Mouse (Mus musculus) small intestine, adult 2 months (tissue): Measurements from ENCODE around the gene Rad51b. TPM values are rescaled to one million over a fixed set of nuclear protein-coding genes. Genes with fewer than 3 reads are reported as not detected.

Experiments
- H3K27ac ChIP-seq: fragments of 200-500 bp; 2 replicates; pipeline ENCODE4 v1.5.1; 2012; ENCODE audit warnings: low read depth, low read length, control low read depth, inconsistent platforms; ENCODE audit not compliant: insufficient read depth
- H3K27me3 ChIP-seq: fragments of 200-500 bp; 2 replicates; pipeline ENCODE4 v1.6.1; 2012; ENCODE audit warnings: mild to moderate bottlenecking, moderate library complexity, low read length, inconsistent platforms; ENCODE audit not compliant: control insufficient read depth, insufficient read depth
- H3K36me3 ChIP-seq: fragments of 200-500 bp; 2 replicates; pipeline ENCODE4 v1.6.1; 2012; ENCODE audit warnings: mild to moderate bottlenecking, low read length, control low read depth, inconsistent platforms; ENCODE audit not compliant: control insufficient read depth, insufficient read depth
- H3K4me1 ChIP-seq: fragments of 200-500 bp; 2 replicates; pipeline ENCODE4 v1.6.1; 2012; ENCODE audit warnings: low read length, inconsistent platforms, mixed read lengths; ENCODE audit not compliant: control insufficient read depth, insufficient read depth, insufficient read length
- H3K4me3 ChIP-seq: fragments of 200-500 bp; 2 replicates; pipeline ENCODE4 v1.5.1; 2012; ENCODE audit warnings: low read depth, mild to moderate bottlenecking, control low read depth, inconsistent platforms, low read length, moderate library complexity
- CTCF ChIP-seq: fragments of 200-500 bp; IDR thresholded peaks from 2 replicates; pipeline ENCODE4 v1.5.1; 2012; ENCODE audit warnings: low read depth, mild to moderate bottlenecking, control low read depth, inconsistent platforms, low read length, moderate library complexity, mixed read lengths; ENCODE audit not compliant: insufficient replicate concordance, insufficient read length; ENCODE audit errors: extremely low read depth
- POLR2A ChIP-seq: fragments of 200-500 bp; IDR thresholded peaks from 2 replicates; pipeline ENCODE4 v1.6.1; 2012; ENCODE audit warnings: low read depth, mild to moderate bottlenecking, control low read depth, inconsistent platforms, low read length, moderate library complexity
- WGBS: fragments of 180-500 bp; shearing (Covaris S2); methylation state at CpG from one replicate; pipeline ENCODE4 v1.1.7; 2018; 5-methylcytosine and 5-hydroxymethylcytosine counted together
- polyA plus RNA-seq: library from polyadenylated mRNA; depleted of rRNA; stranded (reverse); fragments of >200 nt; gene quantifications from 2 replicates; pipeline ENCODE4 v1.2.3, GENCODE M21; 2012

Gene Rad51b
- polyA plus RNA-seq, 1 experiment = 0.46 TPM

DNA sequence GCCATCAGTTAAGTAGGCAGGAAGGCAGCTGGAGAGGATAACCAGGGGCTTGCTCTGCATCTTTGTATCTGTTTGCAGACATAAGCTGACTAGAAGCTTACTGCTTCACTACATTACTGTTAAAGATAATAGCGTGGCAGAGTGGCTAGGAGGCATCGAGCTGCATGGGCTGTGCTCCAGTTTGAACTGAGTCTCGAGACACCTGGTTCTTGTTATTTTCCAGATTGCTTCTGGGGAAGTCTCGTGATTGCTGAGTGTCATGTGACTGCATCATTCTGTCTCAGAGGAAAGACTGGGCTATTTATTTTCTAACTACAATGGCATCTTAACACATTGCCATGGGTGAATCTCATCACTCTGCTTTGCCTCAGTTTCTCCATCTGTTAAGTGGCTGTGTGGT is 80.8 kb downstream of the Rad51b start:
- no peaks in the 10 kb centered on the region for H3K36me3 ChIP-seq
- TF ChIP-seq CTCF = no peak
- TF ChIP-seq POLR2A = no peak
- no peak overlapping the region for H3K4me3 ChIP-seq
- no peak overlapping the region for H3K27ac ChIP-seq
- no peaks in the 10 kb centered on the region; the same call in 1 of the 2 replicates for H3K4me1 ChIP-seq
- WGBS = 54% methylated on average over 4 of the region's 4 CpGs
- no peaks in the 10 kb centered on the region for H3K27me3 ChIP-seq

DNA sequence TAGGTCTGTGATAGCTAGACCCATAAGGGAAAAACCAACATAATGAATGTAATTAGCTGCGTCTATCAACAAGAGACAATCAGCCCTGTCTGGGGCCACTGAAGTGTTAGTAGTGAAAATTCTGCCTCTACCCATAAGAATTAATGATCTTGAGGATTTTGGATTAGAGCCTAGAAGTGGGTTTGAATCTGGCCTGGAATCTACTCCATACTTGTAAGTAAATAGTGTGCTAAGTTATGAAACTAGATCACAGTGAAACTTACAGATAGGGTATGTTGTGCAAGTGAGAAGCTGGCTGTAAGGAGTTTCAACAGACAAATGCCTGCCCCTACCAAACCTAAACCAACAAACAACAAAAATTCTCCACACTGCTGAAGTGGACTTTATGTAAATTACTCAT is 83.1 kb downstream of the Rad51b start:
- TF ChIP-seq CTCF (no peak), POLR2A (no peak)
- H3K4me1 ChIP-seq = peaks cover 7% of the 10 kb centered on the region; the same call in 1 of the 2 replicates
- no peak overlapping the region for H3K4me3 ChIP-seq
- no peak overlapping the region for H3K27ac ChIP-seq
- no peaks in the 10 kb centered on the region for H3K36me3 ChIP-seq
- no peaks in the 10 kb centered on the region for H3K27me3 ChIP-seq
- 94% methylated on average over 1 of the region's 1 CpGs for WGBS

DNA sequence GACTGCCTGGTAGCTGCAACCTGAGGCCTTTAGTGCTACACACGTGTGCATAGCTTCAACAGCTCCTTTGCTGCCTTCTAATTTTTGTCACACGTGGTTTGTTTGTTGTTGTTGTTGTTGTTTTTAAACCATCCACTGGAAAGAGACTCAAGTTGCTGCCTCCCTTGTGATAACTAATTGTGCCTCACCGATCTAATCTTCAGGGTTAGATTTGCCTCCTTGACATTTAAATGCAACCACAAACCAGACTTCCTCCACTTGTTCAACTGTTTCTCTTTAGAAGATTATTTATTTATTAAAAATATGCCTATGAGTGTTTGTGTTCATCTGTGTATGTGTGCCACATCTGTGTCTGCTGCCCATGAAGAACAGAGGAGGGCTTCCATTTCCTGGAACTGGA is 84.4 kb downstream of the Rad51b start:
- Histone ChIP-seq H3K4me3 (no peak overlapping the region), H3K36me3 (no peaks in the 10 kb centered on the region), H3K27me3 (no peaks in the 10 kb centered on the region), H3K4me1 (peaks cover 12% of the 10 kb centered on the region; the same call in 1 of the 2 replicates), H3K27ac (no peak overlapping the region)
- TF ChIP-seq POLR2A (no peak), CTCF (no peak)
- 78% methylated on average over 3 of the region's 3 CpGs for WGBS

DNA sequence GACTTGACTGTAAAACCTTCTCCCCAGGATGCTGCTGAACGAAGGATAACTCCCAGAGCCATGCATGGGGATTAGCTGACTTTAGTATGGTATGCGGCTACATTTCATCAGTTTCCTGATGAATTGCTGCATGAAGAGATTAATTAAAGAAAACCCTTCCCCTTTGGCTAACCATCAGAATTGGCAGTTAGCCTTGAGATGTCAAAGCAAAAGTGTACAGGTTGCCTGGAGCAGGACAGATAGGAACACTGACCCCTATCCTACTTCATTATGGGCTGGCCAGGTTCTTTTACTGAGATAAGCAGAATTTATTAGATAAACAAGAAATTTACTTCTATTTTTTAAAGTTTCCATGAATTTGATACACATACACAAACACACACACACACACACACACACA is 85.3 kb downstream of the Rad51b start:
- H3K4me1 ChIP-seq = peaks cover 12% of the 10 kb centered on the region; the same call in 1 of the 2 replicates
- no peak overlapping the region for H3K4me3 ChIP-seq
- no peak for TF ChIP-seq CTCF
- TF ChIP-seq POLR2A = no peak
- no peaks in the 10 kb centered on the region for H3K36me3 ChIP-seq
- 71% methylated on average over 2 of the region's 2 CpGs for WGBS
- no peak overlapping the region for H3K27ac ChIP-seq
- no peaks in the 10 kb centered on the region for H3K27me3 ChIP-seq

DNA sequence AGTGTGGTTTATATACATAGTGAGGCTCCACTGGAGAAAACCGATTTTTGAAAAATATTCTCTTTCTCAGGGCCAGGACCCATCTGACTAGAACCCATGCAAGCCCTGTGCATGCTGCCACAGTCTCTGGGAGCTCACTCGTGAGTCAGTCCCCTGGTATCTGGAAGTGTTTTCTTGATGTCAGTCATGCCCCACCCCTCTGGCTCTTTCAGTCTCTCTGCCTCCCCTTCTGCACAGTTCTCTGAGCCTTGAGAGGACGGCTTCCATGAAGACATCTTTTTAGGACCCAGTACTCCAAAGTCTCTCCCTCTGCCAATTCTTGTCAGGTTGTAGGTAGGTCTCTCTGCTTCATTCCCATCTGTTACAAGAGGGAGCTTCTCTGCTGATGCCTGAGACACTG is 86.5 kb downstream of the Rad51b start:
- 45% methylated on average over 3 of the region's 3 CpGs for whole genome bisulfite sequencing
- TF ChIP-seq POLR2A (no peak), CTCF (no peak)
- H3K4me3 ChIP-seq = no peak overlapping the region
- H3K27ac ChIP-seq = no peak overlapping the region
- no peaks in the 10 kb centered on the region for H3K36me3 ChIP-seq
- no peaks in the 10 kb centered on the region for H3K27me3 ChIP-seq
- H3K4me1 ChIP-seq = peaks cover 14% of the 10 kb centered on the region; the same call in 1 of the 2 replicates

DNA sequence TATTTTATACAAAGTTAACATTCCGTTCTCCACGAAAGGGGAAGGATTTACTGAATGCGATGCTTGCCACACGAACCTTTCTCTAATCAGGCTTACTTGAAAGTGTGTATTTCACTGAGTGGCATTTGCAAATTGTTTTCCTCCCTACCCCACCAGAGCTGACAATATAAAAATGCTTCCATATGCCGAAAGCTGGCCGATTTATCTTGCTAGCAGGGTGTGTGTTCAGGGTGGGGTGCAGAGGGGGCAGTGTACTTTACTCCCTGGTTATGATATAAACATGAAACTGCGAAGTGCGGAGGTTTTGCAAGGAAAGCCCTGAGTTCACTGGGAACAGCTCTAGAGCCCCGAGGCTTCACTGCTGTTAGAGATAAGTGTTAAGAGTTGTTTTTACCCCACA is 87.7 kb downstream of the Rad51b start:
- 18% methylated on average over 9 of the region's 9 CpGs for WGBS
- H3K4me3 ChIP-seq = no peak overlapping the region
- TF ChIP-seq POLR2A = no peak
- TF ChIP-seq CTCF = no peak
- no peaks in the 10 kb centered on the region for H3K27me3 ChIP-seq
- H3K36me3 ChIP-seq = no peaks in the 10 kb centered on the region
- peak overlapping the region; percentile 55; the same call in 1 of the 2 replicates for H3K27ac ChIP-seq
- H3K4me1 ChIP-seq = peaks cover 14% of the 10 kb centered on the region; the same call in 1 of the 2 replicates

DNA sequence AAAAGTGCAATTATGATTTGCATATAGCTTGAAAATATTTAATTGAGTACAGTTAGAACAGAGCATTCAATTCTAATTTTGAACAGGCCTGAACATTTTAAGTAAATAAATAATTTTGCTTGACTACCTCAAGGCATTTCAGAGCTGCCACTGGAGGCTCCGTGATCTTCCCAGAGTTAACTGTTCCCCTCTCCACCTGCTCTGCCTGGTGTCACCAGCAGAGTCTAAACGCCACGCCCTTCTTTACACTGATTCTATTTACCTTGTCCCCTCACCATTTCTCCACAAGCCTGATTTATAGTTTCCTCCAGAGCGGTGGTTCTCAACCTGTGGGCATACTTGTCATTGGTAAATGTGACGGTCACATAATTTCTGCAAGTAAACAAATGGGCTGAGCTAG is 88.1 kb downstream of the Rad51b start:
- Histone ChIP-seq H3K27ac (peak overlapping the region; percentile 55), H3K4me3 (no peak overlapping the region), H3K4me1 (peaks cover 14% of the 10 kb centered on the region; the same call in 1 of the 2 replicates), H3K27me3 (no peaks in the 10 kb centered on the region), H3K36me3 (no peaks in the 10 kb centered on the region)
- TF ChIP-seq CTCF = no peak
- TF ChIP-seq POLR2A = no peak
- 33% methylated on average over 5 of the region's 5 CpGs for WGBS

DNA sequence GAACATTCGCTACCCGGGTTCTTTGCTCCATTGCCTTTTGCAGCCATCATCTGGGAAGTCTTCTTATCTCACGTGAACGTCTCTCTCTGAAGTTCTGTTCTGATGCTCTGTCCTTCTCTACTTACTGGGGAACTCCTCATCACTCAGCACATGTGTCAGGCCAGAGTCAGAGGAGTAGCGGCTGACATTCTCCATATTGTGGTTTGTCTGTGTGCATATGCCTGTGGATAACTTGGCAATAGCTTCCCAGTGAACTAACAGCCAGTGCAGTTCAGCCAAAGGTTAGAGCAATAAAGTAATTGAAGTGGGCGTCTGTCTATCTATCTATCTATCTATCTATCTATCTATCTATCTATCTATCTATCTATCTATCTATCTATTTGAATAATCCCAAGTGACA is 90.8 kb downstream of the Rad51b start:
- 58% methylated on average over 6 of the region's 6 CpGs for WGBS
- no peaks in the 10 kb centered on the region for H3K27me3 ChIP-seq
- no peaks in the 10 kb centered on the region for H3K36me3 ChIP-seq
- H3K27ac ChIP-seq = no peak overlapping the region
- H3K4me3 ChIP-seq = no peak overlapping the region
- TF ChIP-seq POLR2A (no peak), CTCF (no peak)
- H3K4me1 ChIP-seq = peaks cover 14% of the 10 kb centered on the region; the same call in 1 of the 2 replicates
